Mouse (Mus musculus) forebrain, postnatal 0 days (tissue): ENCODE data around the gene Imp4. TPM values are rescaled to one million over a fixed set of nuclear protein-coding genes. Genes with fewer than 3 reads are reported as not detected.
"Not testable (repeated sequence)": the region's sequence is repeated elsewhere in the genome, so short reads cannot be mapped to it uniquely, and the experiment has no call there.

Source experiments
- ATAC-seq: fragments of 200-750 bp; cut with Nextera tagmentation; 2 replicates; pipeline ENCODE4 v1.8.0; 2017; ENCODE audit warnings: mild to moderate bottlenecking, moderate library complexity
- DNase-seq: peaks from one replicate; pipeline ENCODE4 v3.0.0-alpha.2; 2015
- H3K27ac ChIP-seq: fragments of 300-500 bp; sonication (generic); 2 replicates; pipeline ENCODE4 v1.5.1; 2014; ENCODE audit warnings: low read depth, mild to moderate bottlenecking, antibody characterized with exemption, low read length, moderate library complexity, mixed read lengths
- H3K27me3 ChIP-seq: fragments of 300-500 bp; sonication (generic); 2 replicates; pipeline ENCODE4 v1.6.1; 2014; ENCODE audit warnings: mild to moderate bottlenecking, low read length, mixed read lengths; ENCODE audit not compliant: insufficient read depth
- H3K36me3 ChIP-seq: fragments of 300-500 bp; sonication (generic); 2 replicates; pipeline ENCODE4 v1.6.1; 2014; ENCODE audit warnings: mild to moderate bottlenecking, moderate library complexity; ENCODE audit not compliant: insufficient read depth
- H3K4me1 ChIP-seq: fragments of 300-500 bp; sonication (generic); 2 replicates; pipeline ENCODE4 v1.6.1; 2014; ENCODE audit warnings: antibody characterized with exemption; ENCODE audit not compliant: insufficient read depth
- H3K4me2 ChIP-seq: fragments of 300-500 bp; sonication (generic); 2 replicates; pipeline ENCODE4 v1.6.1; 2014; ENCODE audit warnings: low read depth, mild to moderate bottlenecking, moderate library complexity
- H3K4me3 ChIP-seq: fragments of 300-500 bp; sonication (generic); 2 replicates; pipeline ENCODE4 v1.5.1; 2014; ENCODE audit warnings: low read depth, low read length, mixed read lengths
- H3K9ac ChIP-seq: fragments of 300-500 bp; sonication (generic); 2 replicates; pipeline ENCODE4 v1.6.1; 2014; ENCODE audit warnings: mild to moderate bottlenecking
- H3K9me3 ChIP-seq: fragments of 300-500 bp; sonication (generic); 2 replicates; pipeline ENCODE4 v1.6.1; 2016; ENCODE audit warnings: low read length
- CTCF ChIP-seq: sonication (generic); IDR thresholded peaks from 2 replicates; pipeline ENCODE4 v1.5.1; 2016; ENCODE audit warnings: antibody characterized with exemption, control low read depth, low read depth
- WGBS: fragments of 180-500 bp; shearing (Covaris S2); extraction: QIAGEN DNeasy Blood & Tissue Kit; methylation state at CpG from one replicate; pipeline ENCODE4 v1.1.7; 2014; 5-methylcytosine and 5-hydroxymethylcytosine counted together
- polyA plus RNA-seq: library from polyadenylated mRNA; unstranded; fragments of >200 nt; fragmentation: Nextera tagmentation; extraction: Ambion mirVana; gene quantifications from 2 replicates; pipeline ENCODE4 v1.2.1, GENCODE M21; 2015
- total RNA-seq: library from RNA; depleted of rRNA; stranded (reverse); fragments of >200 nt; gene quantifications from 2 replicates; pipeline ENCODE4 v1.2.3, GENCODE M21; 2014

The Imp4 gene
- total and polyA plus RNA-seq, 2 experiments from 2014 or later = 21.3 to 51.8 TPM

DNA sequence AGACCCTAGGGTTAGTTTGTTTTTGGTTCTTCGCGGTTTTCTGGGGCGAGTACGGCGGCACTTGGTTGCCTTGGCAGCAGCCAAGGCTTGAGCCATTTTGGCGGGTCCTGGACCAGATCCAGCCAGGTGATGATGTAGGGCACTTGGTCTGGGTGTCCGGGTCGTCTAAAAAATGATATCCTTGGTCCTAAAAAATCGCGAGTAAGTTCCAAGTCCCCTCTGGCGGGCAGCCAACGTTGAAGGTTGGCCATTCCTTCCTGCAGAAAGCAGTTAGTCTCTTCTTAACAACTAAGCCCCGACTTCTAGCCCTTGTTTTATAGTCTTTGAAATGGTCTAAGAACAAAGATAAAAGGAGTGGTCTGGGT is 7.3 kb upstream of the Imp4 start:
- TF ChIP-seq CTCF = no peak
- H3K4me1 ChIP-seq = peaks cover 10% of the 10 kb centered on the region; the same call in 1 of the 2 replicates
- H3K9ac ChIP-seq = peak overlapping the region; percentile 52
- no peak overlapping the region; the same call in 1 of the 2 replicates for H3K27ac ChIP-seq
- no peak for DNase-seq
- H3K9me3 ChIP-seq = peaks cover 11% of the 10 kb centered on the region
- peak overlapping the region; percentile 48 for H3K4me3 ChIP-seq
- H3K36me3 ChIP-seq = peaks cover 7% of the 10 kb centered on the region; the same call in 1 of the 2 replicates
- H3K4me2 ChIP-seq = peak overlapping the region; percentile 75
- 27% methylated on average over 13 of the region's 13 CpGs for WGBS
- ATAC-seq = no peak
- no peaks in the 10 kb centered on the region for H3K27me3 ChIP-seq

DNA sequence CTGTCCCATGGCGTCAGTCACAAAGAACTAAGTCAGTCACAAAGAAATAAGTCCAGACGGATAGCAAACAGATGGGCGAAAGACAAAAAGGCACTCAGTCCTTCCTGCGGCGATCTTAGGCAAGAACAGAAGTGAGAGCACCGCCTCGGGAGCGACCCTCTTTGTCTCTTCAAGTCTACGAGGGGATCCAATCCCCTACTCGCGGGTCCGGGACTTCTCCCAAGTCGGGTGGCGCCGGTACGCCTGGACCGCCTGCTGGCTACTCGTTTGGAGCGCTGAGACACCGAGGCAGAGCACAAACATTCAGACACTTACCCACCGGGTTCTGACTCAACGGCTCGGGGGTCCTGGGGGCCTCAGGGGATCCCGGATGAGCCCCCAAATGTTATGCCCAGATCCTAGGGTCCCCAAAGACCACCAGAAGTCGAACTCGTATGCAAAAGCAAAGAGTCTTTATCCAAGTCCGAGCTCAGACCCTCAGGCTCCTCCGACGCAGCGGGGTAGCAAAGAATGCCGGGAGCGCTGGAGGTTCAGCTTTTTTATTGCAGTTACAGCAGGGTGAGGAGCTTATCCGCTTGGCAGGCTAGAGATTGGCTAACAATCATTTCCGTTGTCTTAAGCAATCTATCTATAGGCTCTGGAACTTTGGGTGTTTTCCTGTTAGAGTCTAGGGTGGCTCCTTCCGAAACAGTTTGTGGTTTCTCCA is 6.7 kb upstream of the Imp4 start:
- ATAC-seq = peak; percentile 53
- Histone ChIP-seq H3K9me3 (peaks cover 11% of the 10 kb centered on the region), H3K27ac (peak overlapping the region; percentile 70), H3K4me2 (peak overlapping the region; percentile 75), H3K9ac (peak overlapping the region; percentile 52), H3K27me3 (no peaks in the 10 kb centered on the region), H3K4me1 (peaks cover 10% of the 10 kb centered on the region; the same call in 1 of the 2 replicates), H3K36me3 (peaks cover 7% of the 10 kb centered on the region; the same call in 1 of the 2 replicates), H3K4me3 (peak overlapping the region; percentile 48)
- 4% methylated on average over 35 of the region's 35 CpGs for WGBS
- TF ChIP-seq CTCF = no peak
- DNase-seq = peak; percentile 79

DNA sequence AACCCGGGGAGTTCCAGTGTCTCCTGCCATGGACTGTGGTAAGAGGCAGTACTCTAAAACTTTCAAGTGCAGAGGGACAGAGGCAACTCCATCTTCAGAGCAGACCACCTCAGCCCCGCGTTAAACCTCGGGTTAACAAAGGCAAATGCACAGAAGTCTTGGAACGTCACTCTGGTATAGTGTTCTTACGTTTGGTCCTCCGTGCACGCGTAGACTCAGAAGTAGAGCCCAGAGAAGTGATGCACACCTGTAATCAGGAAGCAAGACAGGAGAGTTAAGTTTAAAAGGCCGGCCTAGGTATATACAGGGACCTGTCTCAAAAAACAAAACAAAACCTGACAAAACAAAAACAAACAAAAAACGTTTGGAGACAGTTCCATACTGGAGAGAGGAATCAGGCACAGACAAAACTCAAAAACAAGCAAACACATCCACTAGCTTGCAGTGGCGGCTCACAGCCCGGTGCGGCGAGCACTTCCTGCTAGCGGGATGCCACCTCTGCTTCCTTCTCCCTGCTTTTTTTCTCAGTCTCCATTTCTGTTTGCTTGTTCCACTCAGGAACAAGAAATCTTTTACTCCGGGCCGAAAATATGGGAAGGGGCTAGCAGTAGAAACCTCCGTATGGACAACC is 5.6 kb upstream of the Imp4 start:
- H3K4me2 ChIP-seq = peak overlapping the region; percentile 75
- ATAC-seq (no peak), DNase-seq (peak; percentile 61)
- WGBS = 4% methylated on average over 19 of the region's 19 CpGs
- TF ChIP-seq CTCF = no peak
- H3K27ac ChIP-seq = peak overlapping the region; percentile 51
- peaks cover 7% of the 10 kb centered on the region; the same call in 1 of the 2 replicates for H3K36me3 ChIP-seq
- no peaks in the 10 kb centered on the region for H3K27me3 ChIP-seq
- H3K9me3 ChIP-seq = peaks cover 11% of the 10 kb centered on the region
- peaks cover 14% of the 10 kb centered on the region; the same call in 1 of the 2 replicates for H3K4me1 ChIP-seq
- H3K4me3 ChIP-seq = peak overlapping the region; percentile 60
- peak overlapping the region; percentile 74 for H3K9ac ChIP-seq

DNA sequence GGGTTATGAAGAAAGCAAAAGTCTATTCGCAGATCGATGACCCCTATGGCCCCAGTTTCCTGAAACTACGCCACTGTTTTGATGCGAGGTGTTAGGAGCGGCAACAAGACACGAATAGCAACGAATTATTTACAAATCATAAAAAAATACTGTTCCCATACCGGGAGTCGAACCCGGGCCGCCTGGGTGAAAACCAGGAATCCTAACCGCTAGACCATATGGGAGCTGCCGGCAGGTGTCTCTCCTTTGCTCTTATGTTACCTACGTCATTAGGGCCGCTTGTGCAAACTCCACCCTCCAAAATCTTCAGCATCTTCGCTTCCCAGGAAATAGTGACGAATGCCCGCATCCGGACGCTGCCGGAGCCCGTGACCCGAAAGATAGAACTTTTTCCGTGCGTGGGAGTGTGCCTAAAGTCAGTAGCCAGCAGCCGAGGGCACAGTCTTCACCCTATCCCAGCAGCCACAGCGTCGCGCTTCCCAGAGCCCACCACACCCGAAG is 4.9 kb upstream of the Imp4 start:
- peaks cover 14% of the 10 kb centered on the region; the same call in 1 of the 2 replicates for H3K4me1 ChIP-seq
- H3K27ac ChIP-seq = peak overlapping the region; percentile 92
- no peaks in the 10 kb centered on the region for H3K27me3 ChIP-seq
- H3K36me3 ChIP-seq = peaks cover 7% of the 10 kb centered on the region; the same call in 1 of the 2 replicates
- peaks cover 11% of the 10 kb centered on the region for H3K9me3 ChIP-seq
- ATAC-seq (peak; percentile 25; the same call in 1 of the 2 replicates), DNase-seq (peak; percentile 96)
- H3K9ac ChIP-seq = peak overlapping the region; percentile 74
- peak overlapping the region; percentile 60 for H3K4me3 ChIP-seq
- TF ChIP-seq CTCF = no peak
- WGBS = 1% methylated on average over 30 of the region's 30 CpGs
- H3K4me2 ChIP-seq = peak overlapping the region; percentile 75

DNA sequence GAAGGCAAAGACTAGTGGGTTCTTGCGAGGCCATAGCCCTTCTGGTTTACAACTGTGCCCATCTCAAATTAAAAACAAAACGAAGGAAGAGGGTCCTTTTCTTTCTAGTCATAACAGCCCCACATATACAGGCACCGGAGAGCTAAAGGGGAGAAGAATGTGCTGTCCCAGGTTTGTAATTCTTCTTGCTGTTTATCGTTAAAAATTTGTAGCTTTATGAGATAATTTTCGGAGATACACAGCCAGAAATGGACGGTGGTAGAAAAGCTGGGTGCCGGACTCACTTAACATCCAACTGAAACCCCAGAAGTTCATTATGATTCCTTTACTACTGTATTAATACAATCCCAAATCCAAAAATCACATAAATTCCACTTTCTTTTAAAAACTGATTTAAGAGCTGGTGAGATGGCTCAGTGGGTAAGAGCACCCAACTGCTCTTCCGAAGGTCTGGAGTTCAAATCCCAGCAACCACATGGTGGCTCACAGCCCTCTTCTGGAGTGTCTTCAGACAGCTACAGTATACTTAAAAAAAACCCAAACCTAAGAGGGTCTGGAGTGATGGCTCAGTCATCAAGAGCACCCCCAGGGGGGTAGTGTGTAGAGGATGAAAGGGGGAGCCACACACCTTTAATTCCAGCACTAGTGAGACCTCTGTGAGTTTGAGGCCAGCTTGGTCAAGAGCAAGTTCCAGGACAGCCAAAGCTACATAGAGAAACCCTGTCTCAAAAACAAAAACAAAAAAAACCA is 4.1 kb upstream of the Imp4 start:
- H3K27me3 ChIP-seq = no peaks in the 10 kb centered on the region
- TF ChIP-seq CTCF = no peak
- H3K9me3 ChIP-seq = peaks cover 9% of the 10 kb centered on the region
- WGBS = 26% methylated on average over 8 of the region's 8 CpGs
- H3K27ac ChIP-seq = peak overlapping the region; percentile 92
- ATAC-seq (no peak), DNase-seq (no peak)
- peak overlapping the region; percentile 74 for H3K9ac ChIP-seq
- peak overlapping the region; percentile 75 for H3K4me2 ChIP-seq
- peaks cover 7% of the 10 kb centered on the region; the same call in 1 of the 2 replicates for H3K36me3 ChIP-seq
- peaks cover 18% of the 10 kb centered on the region; the same call in 1 of the 2 replicates for H3K4me1 ChIP-seq
- peak overlapping the region; percentile 60 for H3K4me3 ChIP-seq

DNA sequence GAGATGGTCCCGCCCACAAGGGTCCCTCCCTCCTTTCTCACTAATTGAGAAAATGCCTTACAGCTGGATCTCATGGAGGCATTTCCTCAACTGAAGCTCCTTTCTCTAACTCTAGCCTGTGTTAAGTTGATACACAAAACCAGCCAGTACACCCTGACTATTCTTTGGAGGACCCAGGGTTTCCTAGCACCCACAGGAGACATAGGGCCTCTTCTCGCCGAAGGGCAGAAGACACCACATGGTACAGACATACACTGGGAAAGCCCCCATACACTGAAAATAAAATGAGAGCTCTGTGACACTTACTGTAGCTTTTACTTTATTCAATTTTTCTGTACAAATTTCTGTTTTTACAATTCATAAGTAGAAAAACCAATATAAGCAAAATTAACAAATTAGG is 3.3 kb upstream of the Imp4 start:
- ATAC-seq (no peak), DNase-seq (no peak)
- H3K9me3 ChIP-seq = peaks cover 3% of the 10 kb centered on the region; the same call in 1 of the 2 replicates
- peaks cover 1% of the 10 kb centered on the region; the same call in 1 of the 2 replicates for H3K36me3 ChIP-seq
- H3K4me2 ChIP-seq = no peak overlapping the region
- no peak overlapping the region for H3K27ac ChIP-seq
- H3K4me1 ChIP-seq = peaks cover 18% of the 10 kb centered on the region; the same call in 1 of the 2 replicates
- H3K9ac ChIP-seq = no peak overlapping the region
- TF ChIP-seq CTCF = no peak
- no peaks in the 10 kb centered on the region for H3K27me3 ChIP-seq
- H3K4me3 ChIP-seq = no peak overlapping the region
- WGBS = 85% methylated on average over 3 of the region's 3 CpGs

DNA sequence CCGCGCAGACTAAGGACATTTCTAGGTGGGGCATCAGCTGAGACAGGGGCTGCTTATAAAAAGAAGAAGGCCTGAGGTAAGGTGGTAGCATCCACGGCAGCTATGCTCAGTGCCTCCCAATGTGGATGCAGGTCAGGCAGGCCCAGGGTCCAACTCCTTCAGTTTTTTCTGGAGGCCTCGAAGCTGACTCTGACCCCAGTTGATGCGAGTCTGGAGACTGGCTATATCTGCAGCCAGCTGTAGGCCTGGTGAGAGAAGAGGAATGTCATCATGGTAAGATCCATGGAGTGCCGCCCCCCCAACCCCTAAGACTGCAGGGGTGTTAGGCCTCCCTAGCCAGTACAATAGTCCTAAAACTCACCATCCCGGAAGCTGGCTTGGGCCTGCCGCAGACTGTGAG is 2.3 kb upstream of the Imp4 start:
- not testable (repeated sequence) for H3K4me2 ChIP-seq, H3K36me3 ChIP-seq, H3K27ac ChIP-seq, H3K9me3 ChIP-seq, H3K4me3 ChIP-seq, ATAC-seq, DNase-seq, H3K27me3 ChIP-seq, H3K9ac ChIP-seq
- 96% methylated on average over 8 of the region's 8 CpGs for WGBS
- H3K4me1 ChIP-seq = peaks cover 15% of the 10 kb centered on the region; the same call in 1 of the 2 replicates
